Comparison of ENCODE assay signal across 8 mouse cellular contexts in the genomic region with DNA sequence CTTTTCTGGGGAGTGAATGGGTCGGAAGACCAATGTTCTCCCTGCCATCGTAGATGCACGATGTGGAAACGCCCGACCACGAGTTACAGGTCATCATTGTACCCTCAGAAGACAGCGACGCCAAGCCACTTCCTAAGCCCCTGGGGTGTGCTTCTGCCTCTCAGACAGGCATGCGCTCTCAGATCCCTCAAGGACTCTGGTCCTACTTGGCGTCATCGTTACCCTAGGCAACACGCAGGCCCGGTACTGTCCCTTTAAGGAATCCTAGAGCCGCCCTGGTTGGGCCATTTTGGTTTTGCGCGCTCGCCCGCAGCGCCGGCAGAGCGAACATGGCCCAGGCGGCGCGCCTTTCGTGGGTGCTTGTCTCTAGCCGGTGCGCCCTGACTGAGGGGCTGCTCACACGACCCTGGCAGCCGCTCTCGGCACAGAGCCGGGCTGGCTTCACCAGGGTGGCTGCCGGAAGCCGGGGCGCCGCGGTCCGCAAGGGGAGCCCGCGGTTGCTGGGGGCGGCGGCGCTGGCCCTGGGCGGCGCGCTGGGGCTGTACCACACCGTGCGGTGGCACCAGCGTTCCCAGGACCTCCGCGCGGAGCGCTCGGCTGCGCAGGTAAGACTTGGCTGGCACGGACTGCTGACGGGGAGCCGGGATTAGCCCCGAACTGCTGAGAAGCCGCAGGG. TPM values are rescaled to one million over a fixed set of nuclear protein-coding genes. Genes with fewer than 3 reads are reported as not detected.
DNase-seq lines count a peak whose midpoint lies in the region; ATAC-seq lines count a peak whose summit lies in the region.

No protein-coding gene starts in this region.

- peak overlapping the region; percentile 90 for H3K4me2 ChIP-seq in intestine, embryonic 15.5 days (replicated peaks)

- H3K4me3 ChIP-seq in intestine, embryonic 15.5 days (replicated peaks) = peak overlapping the region; percentile 98

- under 1% methylated on average over 59 of the region's 59 CpGs for WGBS in intestine, embryonic 15.5 days

- ATAC-seq in intestine, embryonic 15.5 days = peak; percentile 95
- ATAC-seq in megakaryocyte-erythroid progenitor cell, adult 5-6 weeks (replicated peaks; ENCODE audit: low FRiP score, low TSS enrichment, poor library complexity, severe bottlenecking) = peak; percentile 84

- H3K27me3 ChIP-seq in intestine, embryonic 15.5 days (replicated peaks) = no peaks in the 10 kb centered on the region

- H3K9ac ChIP-seq in intestine, embryonic 15.5 days = peak overlapping the region; percentile 86

- H3K9me3 ChIP-seq in intestine, embryonic 15.5 days = no peaks in the 10 kb centered on the region

- intact Hi-C loops in gastrocnemius, postnatal 36 days (cut with DNase I) = no loop called here
- intact Hi-C loops in left cerebral cortex, postnatal 14 days (cut with DNase I) = no loop called here

- DNase-seq in adrenal gland, adult 2 months = peak; percentile 94
- DNase-seq in embryo, embryonic 11 days = peak; percentile 95
- DNase-seq in gastrocnemius, postnatal 36 days = peak; percentile 82 to 84
- peak; percentile 94 to 95 for DNase-seq in left cerebral cortex, postnatal 14 days (ENCODE audit: low spot score in 2 of 2)
- peak; percentile 87 for DNase-seq in right cerebral cortex, postnatal 14 days
- peak; percentile 82 for DNase-seq in urinary bladder, postnatal 25 days (ENCODE audit: low spot score)

- H3K4me1 ChIP-seq in intestine, embryonic 15.5 days (replicated peaks) = peaks cover 23% of the 10 kb centered on the region

- peak overlapping the region; percentile 89 for H3K27ac ChIP-seq in intestine, embryonic 15.5 days

- H3K36me3 ChIP-seq in intestine, embryonic 15.5 days = peaks cover 5% of the 10 kb centered on the region; the same call in 1 of the 2 replicates

RNA-seq across cellular contexts. Expression of gene Ptges2, which starts 0.4 kb away (rescaled TPM):
- total RNA-seq in adrenal gland, adult 2 months (2021) = 10 to 100 TPM; 55.3 to 69.6 TPM
- 35.6 and 50.7 TPM in 2 replicates for polyA plus RNA-seq in adrenal gland, adult 2 months (2012; rRNA removed)
- total RNA-seq in gastrocnemius, postnatal 36 days (2021) = 10 to 100 TPM; 41.3 to 45.0 TPM
- 43.5 and 48.2 TPM in 2 replicates for polyA plus RNA-seq in intestine, embryonic 15.5 days (2015; fragmentation: Nextera tagmentation; extraction: Ambion mirVana)
- 10 to 100 TPM; 43.5 to 48.3 TPM for total RNA-seq in left cerebral cortex, postnatal 14 days (2021)
- total RNA-seq in megakaryocyte-erythroid progenitor cell, adult 5-6 weeks (2014; fragmentation: Nextera tagmentation) = 10.3 and 11.2 TPM in 2 replicates
- 14.4 and 18.4 TPM in 2 replicates for total RNA-seq in megakaryocyte-erythroid progenitor cell, adult 5-6 weeks (2017)

RNA-seq across cellular contexts. Expression of gene Lcn2, which starts 8.0 kb away (rescaled TPM):
- total RNA-seq in adrenal gland, adult 2 months (2021) = 1 to 10 TPM; 2.2 to 2.8 TPM
- 0.45 and 2.1 TPM in 2 replicates for polyA plus RNA-seq in adrenal gland, adult 2 months (2012; rRNA removed)
- total RNA-seq in gastrocnemius, postnatal 36 days (2021) = 1 to 10 TPM; 1.4 to 3.7 TPM
- polyA plus RNA-seq in intestine, embryonic 15.5 days (2015; fragmentation: Nextera tagmentation; extraction: Ambion mirVana) = 1.8 and 4.7 TPM in 2 replicates
- total RNA-seq in left cerebral cortex, postnatal 14 days (2021) = 1 to 10 TPM; 1.5 to 2.6 TPM
- total RNA-seq in megakaryocyte-erythroid progenitor cell, adult 5-6 weeks (2014; fragmentation: Nextera tagmentation) = 98.8 TPM in 1 of 2 replicates, not detected in the other
- 4.9 and 19.5 TPM in 2 replicates for total RNA-seq in megakaryocyte-erythroid progenitor cell, adult 5-6 weeks (2017)

RNA-seq across cellular contexts. Expression of gene 1110008P14Rik, which starts 14.3 kb away (rescaled TPM):
- 100 to 1,000 TPM; 152 to 167 TPM for total RNA-seq in adrenal gland, adult 2 months (2021)
- polyA plus RNA-seq in adrenal gland, adult 2 months (2012; rRNA removed) = 1,060 and 1,061 TPM in 2 replicates
- 10 to 100 TPM; 36.4 to 44.0 TPM for total RNA-seq in gastrocnemius, postnatal 36 days (2021)
- 38.6 and 42.5 TPM in 2 replicates for polyA plus RNA-seq in intestine, embryonic 15.5 days (2015; fragmentation: Nextera tagmentation; extraction: Ambion mirVana)
- 100 to 1,000 TPM; 265 to 282 TPM for total RNA-seq in left cerebral cortex, postnatal 14 days (2021)
- 24.6 and 41.0 TPM in 2 replicates for total RNA-seq in megakaryocyte-erythroid progenitor cell, adult 5-6 weeks (2014; fragmentation: Nextera tagmentation)
- total RNA-seq in megakaryocyte-erythroid progenitor cell, adult 5-6 weeks (2017) = 15.8 and 18.7 TPM in 2 replicates

RNA-seq across cellular contexts. Expression of gene Dnm1, which starts 42.9 kb away (rescaled TPM):
- 10 to 100 TPM; 15.8 to 22.5 TPM for total RNA-seq in adrenal gland, adult 2 months (2021)
- 114 and 144 TPM in 2 replicates for polyA plus RNA-seq in adrenal gland, adult 2 months (2012; rRNA removed)
- total RNA-seq in gastrocnemius, postnatal 36 days (2021) = 1 to 10 TPM; 4.8 to 5.3 TPM
- polyA plus RNA-seq in intestine, embryonic 15.5 days (2015; fragmentation: Nextera tagmentation; extraction: Ambion mirVana) = 12.2 and 16.4 TPM in 2 replicates
- total RNA-seq in left cerebral cortex, postnatal 14 days (2021) = 1,000 to 10,000 TPM; 1,093 to 1,153 TPM
- total RNA-seq in megakaryocyte-erythroid progenitor cell, adult 5-6 weeks (2014; fragmentation: Nextera tagmentation) = not detected in 2 replicates
- total RNA-seq in megakaryocyte-erythroid progenitor cell, adult 5-6 weeks (2017) = not detected in 2 replicates

RNA-seq across cellular contexts. Expression of gene Ciz1, which starts 44.0 kb away (rescaled TPM):
- 10 to 100 TPM; 54.0 to 94.0 TPM for total RNA-seq in adrenal gland, adult 2 months (2021)
- polyA plus RNA-seq in adrenal gland, adult 2 months (2012; rRNA removed) = 290 and 303 TPM in 2 replicates
- 10 to 100 TPM; 23.2 to 25.4 TPM for total RNA-seq in gastrocnemius, postnatal 36 days (2021)
- 38.9 and 39.8 TPM in 2 replicates for polyA plus RNA-seq in intestine, embryonic 15.5 days (2015; fragmentation: Nextera tagmentation; extraction: Ambion mirVana)
- 10 to 100 TPM; 69.5 to 79.0 TPM for total RNA-seq in left cerebral cortex, postnatal 14 days (2021)
- total RNA-seq in megakaryocyte-erythroid progenitor cell, adult 5-6 weeks (2014; fragmentation: Nextera tagmentation) = 140 and 155 TPM in 2 replicates
- 41.0 and 87.4 TPM in 2 replicates for total RNA-seq in megakaryocyte-erythroid progenitor cell, adult 5-6 weeks (2017)

Comparison
In these comparisons a context has a peak if more than half of its experiments do, and no peak if none do; other contexts are left out.
1. Peak in every context shown above with its lines: DNase-seq, ATAC-seq, H3K4me3 ChIP-seq and H3K27ac ChIP-seq.